Mouse (Mus musculus) cerebellum, adult 9-11 months (tissue): ENCODE measurements around the gene Fbxl21.
A peak's percentile ranks its signal among the peaks of the same experiment; 100 is the strongest.

Experiments
- DNase-seq: peaks from one replicate; pipeline ENCODE4 v3.0.0; 2022

Fbxl21 gene

GRCm38 (mm10) chr13:56522081-56522820 is at the start of gene Fbxl21:
Gene Fbxl21 (plus strand): TSS chr13:56522472.
- DNase-seq, result peak; percentile 96

- no peak for DNase-seq
Observed at GRCm38 (mm10) chr13:56472661-56473060, 49.6 kb upstream of the Fbxl21 start.

- DNase-seq, result peak; percentile 41
Observed at GRCm38 (mm10) chr13:56475363-56475762, 46.9 kb upstream of the Fbxl21 start.

GRCm38 (mm10) chr13:56476790-56477189 is 45.5 kb upstream of the Fbxl21 start:
- DNase-seq, result no peak

- no peak for DNase-seq
Observed at GRCm38 (mm10) chr13:56477271-56477670, 45.0 kb upstream of the Fbxl21 start.

- no peak for DNase-seq
Observed at GRCm38 (mm10) chr13:56478027-56478426, 44.2 kb upstream of the Fbxl21 start.

GRCm38 (mm10) chr13:56482146-56482545 is 40.1 kb upstream of the Fbxl21 start, which contains the start of gene Il9:
Gene Il9 (minus strand): TSS chr13:56482246.
- no peak for DNase-seq

- no peak for DNase-seq
Observed at GRCm38 (mm10) chr13:56488012-56488411, 34.3 kb upstream of the Fbxl21 start.

GRCm38 (mm10) chr13:56494440-56494839 is 27.8 kb upstream of the Fbxl21 start:
- DNase-seq, result no peak

GRCm38 (mm10) chr13:56500132-56500531 is 22.1 kb upstream of the Fbxl21 start:
- no peak for DNase-seq

GRCm38 (mm10) chr13:56500636-56501035 is 21.6 kb upstream of the Fbxl21 start:
- DNase-seq, result no peak

GRCm38 (mm10) chr13:56501866-56502420 is 20.3 kb upstream of the Fbxl21 start:
- DNase-seq, result peak; percentile 30

- DNase-seq, result no peak
Observed at GRCm38 (mm10) chr13:56506871-56507496, 15.3 kb upstream of the Fbxl21 start.

GRCm38 (mm10) chr13:56509796-56510195 is 12.5 kb upstream of the Fbxl21 start:
- DNase-seq, result no peak

- DNase-seq, result no peak
Observed at GRCm38 (mm10) chr13:56513595-56513994, 8.7 kb upstream of the Fbxl21 start.

- no peak for DNase-seq
Observed at GRCm38 (mm10) chr13:56516311-56516710, 6.0 kb upstream of the Fbxl21 start.

GRCm38 (mm10) chr13:56516816-56517215 is 5.5 kb upstream of the Fbxl21 start:
- DNase-seq, result no peak

- no peak for DNase-seq
Observed at GRCm38 (mm10) chr13:56522821-56523167, 522 bp downstream of the Fbxl21 start.

- DNase-seq, result no peak
Observed at GRCm38 (mm10) chr13:56526871-56527270, 4.6 kb downstream of the Fbxl21 start.

- DNase-seq, result no peak
Observed at GRCm38 (mm10) chr13:56527846-56528245, 5.6 kb downstream of the Fbxl21 start.

GRCm38 (mm10) chr13:56528281-56528680 is 6.0 kb downstream of the Fbxl21 start:
- no peak for DNase-seq

- DNase-seq, result no peak
Observed at GRCm38 (mm10) chr13:56529031-56529430, 6.8 kb downstream of the Fbxl21 start.

- DNase-seq, result no peak
Observed at GRCm38 (mm10) chr13:56529685-56530084, 7.4 kb downstream of the Fbxl21 start.

- no peak for DNase-seq
Observed at GRCm38 (mm10) chr13:56534931-56535330, 12.7 kb downstream of the Fbxl21 start.
